Mouse (Mus musculus) effector memory CD4-positive, alpha-beta T cell, adult 7 months (primary cell): ENCODE data around the gene Ddx3y. TPM values are rescaled to one million over a fixed set of nuclear protein-coding genes. Genes with fewer than 3 reads are reported as not detected.

Source experiments
- polyA plus RNA-seq: library from polyadenylated mRNA; unstranded; fragments of 100-300 nt; shearing (Covaris generic); gene quantifications from one replicate; pipeline ENCODE4 v1.2.1, GENCODE M21; 2017

Gene Ddx3y
- 180 TPM for polyA plus RNA-seq

GRCm38 (mm10) chrY:1286171-1286795, at the start of gene Ddx3y:
Gene Ddx3y (minus strand): TSS chrY:1286629.

GRCm38 (mm10) chrY:1245426-1245863, 41.0 kb downstream of the Ddx3y start, which contains the start of gene Uty:
Gene Uty (minus strand): TSS chrY:1245759.

Other genes starting within 250 kb of the Ddx3y start
- 38.6 TPM for gene Uty, start 40.9 kb downstream of the Ddx3y start, polyA plus RNA-seq
- not detected for gene Usp9y, start 173.2 kb upstream of the Ddx3y start, polyA plus RNA-seq